Mouse (Mus musculus): ENCODE measurements around the gene Gm11937. TPM values are rescaled to one million over a fixed set of nuclear protein-coding genes. Genes with fewer than 3 reads are reported as not detected.

Gm11937 gene
- polyA plus RNA-seq, 1 experiment from 2014 or later, result not detected

DNA sequence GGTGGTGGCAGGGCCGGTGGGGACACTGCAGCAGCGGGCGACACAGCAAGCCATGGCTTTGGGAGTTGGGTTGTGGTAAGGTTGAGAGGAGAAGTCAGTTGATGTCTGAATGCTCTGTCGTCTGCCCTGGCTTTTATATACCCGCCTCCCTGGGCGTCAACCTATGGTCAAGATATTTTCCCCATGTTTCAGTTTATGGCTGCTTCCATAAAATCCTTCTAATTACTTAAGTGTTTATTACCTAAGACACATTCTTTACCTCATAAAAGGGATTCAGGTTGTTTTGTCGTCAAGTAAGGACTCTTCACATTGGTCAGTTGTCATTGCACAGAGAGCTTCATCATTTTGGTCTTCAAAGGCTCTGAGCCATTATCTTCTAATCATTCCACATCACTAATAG lies 43.5 kb downstream of the Gm11937 start, which contains the start of gene Krtap3-1:
Gene Krtap3-1, minus strand, starts transcription at position 101 of the 400 bp plus-strand sequence.
- Histone ChIP-seq H3K27ac (ENCODE audit: low read length) (no peak within 1 kb of the TSS), H3K9me3 (ENCODE audit: low read length) (no peaks in the 10 kb centered on the region), H3K4me1 (ENCODE audit: insufficient read depth, low read depth, low read length) (no peaks in the 10 kb centered on the region), H3K9ac (replicated peaks; ENCODE audit: low read depth) (no peak within 1 kb of the TSS), H3K4me3 (ENCODE audit: low read depth, low read length) (no peak within 1 kb of the TSS), H3K36me3 (ENCODE audit: insufficient read depth, low read length) (no peaks in the 10 kb centered on the region), H3K27me3 (replicated peaks; ENCODE audit: insufficient read depth, low read length) (no peaks in the 10 kb centered on the region), H3K4me2 (replicated peaks; ENCODE audit: low read depth, low read length) (no peak within 1 kb of the TSS)
- no peak for ATAC-seq
- TF ChIP-seq CTCF (IDR thresholded peaks at IDR 0.05), result no peak
- TF ChIP-seq EP300 (IDR thresholded peaks at IDR 0.05), result no peak
- 94% methylated on average over 7 of the region's 7 CpGs for WGBS
- DNase-seq (ENCODE audit: low spot score), result no peak

DNA sequence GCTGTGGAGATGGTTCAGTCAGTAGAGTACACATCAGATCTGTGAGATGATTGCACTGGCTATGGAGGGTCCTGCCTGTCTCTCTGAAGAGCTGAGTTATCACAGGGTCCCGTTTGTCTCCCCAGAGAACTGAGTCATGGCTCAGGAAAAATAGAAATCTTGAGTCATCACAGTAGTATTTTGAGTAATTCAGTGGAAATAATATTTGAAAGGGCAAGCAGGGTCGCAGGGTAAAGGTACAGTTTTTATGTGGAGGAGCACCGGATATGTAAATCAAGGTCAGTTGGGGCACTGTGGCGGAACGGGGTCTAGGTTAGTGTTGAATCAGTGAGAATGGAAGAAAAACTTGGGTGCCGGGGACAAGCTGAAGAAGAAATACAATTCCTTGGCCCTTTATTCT lies 47.4 kb downstream of the Gm11937 start:
- no peaks in the 10 kb centered on the region for H3K27me3 ChIP-seq (replicated peaks; ENCODE audit: insufficient read depth, low read length)
- H3K9ac ChIP-seq (replicated peaks; ENCODE audit: low read depth), result no peak overlapping the region
- 77% methylated on average over 6 of the region's 6 CpGs for WGBS

More for the DNA sequence above, 47.4 kb downstream of the Gm11937 start:
- H3K36me3 ChIP-seq (ENCODE audit: insufficient read depth, low read length), result no peaks in the 10 kb centered on the region
- H3K4me3 ChIP-seq (ENCODE audit: low read depth, low read length), result no peak overlapping the region
- no peak overlapping the region for H3K4me2 ChIP-seq (replicated peaks; ENCODE audit: low read depth, low read length)
- no peaks in the 10 kb centered on the region for H3K4me1 ChIP-seq (ENCODE audit: insufficient read depth, low read depth, low read length)
- H3K27ac ChIP-seq (ENCODE audit: low read length), result no peak overlapping the region
- no peaks in the 10 kb centered on the region for H3K9me3 ChIP-seq (ENCODE audit: low read length)
- no peak for DNase-seq (ENCODE audit: low spot score)
- ATAC-seq, result no peak
- TF ChIP-seq CTCF (IDR thresholded peaks at IDR 0.05), result no peak

Other genes starting within 250 kb of the Gm11937 start
- 0.17 and 0.19 TPM in 2 replicates for gene Krt28, start 235.3 kb downstream of the Gm11937 start, polyA plus RNA-seq (2015; fragmentation: Nextera tagmentation; extraction: Ambion mirVana)
- 18.4 and 19.6 TPM in 2 replicates for gene Krt10, start 220.8 kb downstream of the Gm11937 start, polyA plus RNA-seq (2015; fragmentation: Nextera tagmentation; extraction: Ambion mirVana)
- not detected in 2 replicates for gene Krt12, start 187.9 kb downstream of the Gm11937 start, polyA plus RNA-seq (2015; fragmentation: Nextera tagmentation; extraction: Ambion mirVana)
- 0.27 and 0.31 TPM in 2 replicates for gene Krt20, start 172.0 kb downstream of the Gm11937 start, polyA plus RNA-seq (2015; fragmentation: Nextera tagmentation; extraction: Ambion mirVana)
- gene Krt23, start 117.1 kb downstream of the Gm11937 start, polyA plus RNA-seq (2015; fragmentation: Nextera tagmentation; extraction: Ambion mirVana), result 8.2 and 9.7 TPM in 2 replicates
- gene Krt39, start 88.9 kb downstream of the Gm11937 start, polyA plus RNA-seq (2015; fragmentation: Nextera tagmentation; extraction: Ambion mirVana), result not detected in 2 replicates
- gene Krt40, start 67.0 kb downstream of the Gm11937 start, polyA plus RNA-seq (2015; fragmentation: Nextera tagmentation; extraction: Ambion mirVana), result not detected in 2 replicates
- not detected in 2 replicates for gene Krtap3-3, start 59.3 kb downstream of the Gm11937 start, polyA plus RNA-seq (2015; fragmentation: Nextera tagmentation; extraction: Ambion mirVana)
- not detected in 2 replicates for gene Krtap3-2, start 53.3 kb downstream of the Gm11937 start, polyA plus RNA-seq (2015; fragmentation: Nextera tagmentation; extraction: Ambion mirVana)
- not detected in 2 replicates for gene Gm11939, start 50.7 kb downstream of the Gm11937 start, polyA plus RNA-seq (2015; fragmentation: Nextera tagmentation; extraction: Ambion mirVana)
- not detected in 2 replicates for gene Krtap3-1, start 43.6 kb downstream of the Gm11937 start, polyA plus RNA-seq (2015; fragmentation: Nextera tagmentation; extraction: Ambion mirVana)
- 0.26 TPM in 1 of 2 replicates, not detected in the other for gene Krtap1-5, start 29.2 kb downstream of the Gm11937 start, polyA plus RNA-seq (2015; fragmentation: Nextera tagmentation; extraction: Ambion mirVana)
- gene Krtap1-4, start 26.5 kb downstream of the Gm11937 start, polyA plus RNA-seq (2015; fragmentation: Nextera tagmentation; extraction: Ambion mirVana), result not detected in 2 replicates
- gene Krtap1-3, start 18.9 kb downstream of the Gm11937 start, polyA plus RNA-seq (2015; fragmentation: Nextera tagmentation; extraction: Ambion mirVana), result not detected in 2 replicates
- gene Krtap9-3, start 12.1 kb downstream of the Gm11937 start, polyA plus RNA-seq (2015; fragmentation: Nextera tagmentation; extraction: Ambion mirVana), result not detected in 2 replicates
- gene Gm11938, start 6.9 kb downstream of the Gm11937 start, polyA plus RNA-seq (2015; fragmentation: Nextera tagmentation; extraction: Ambion mirVana), result not detected in 2 replicates
- gene Krtap2-4, start 4.7 kb upstream of the Gm11937 start, polyA plus RNA-seq (2015; fragmentation: Nextera tagmentation; extraction: Ambion mirVana), result not detected in 2 replicates
- not detected in 2 replicates for gene Gm11562, start 10.2 kb upstream of the Gm11937 start, polyA plus RNA-seq (2015; fragmentation: Nextera tagmentation; extraction: Ambion mirVana)
- not detected in 2 replicates for gene Krtap4-1, start 18.0 kb upstream of the Gm11937 start, polyA plus RNA-seq (2015; fragmentation: Nextera tagmentation; extraction: Ambion mirVana)
- gene Krtap4-2, start 24.9 kb upstream of the Gm11937 start, polyA plus RNA-seq (2015; fragmentation: Nextera tagmentation; extraction: Ambion mirVana), result not detected in 2 replicates
- not detected in 2 replicates for gene Krtap4-7, start 33.9 kb upstream of the Gm11937 start, polyA plus RNA-seq (2015; fragmentation: Nextera tagmentation; extraction: Ambion mirVana)
- gene Gm11555, start 40.0 kb upstream of the Gm11937 start, polyA plus RNA-seq (2015; fragmentation: Nextera tagmentation; extraction: Ambion mirVana), result not detected in 2 replicates
- gene Gm11563, start 48.8 kb upstream of the Gm11937 start, polyA plus RNA-seq (2015; fragmentation: Nextera tagmentation; extraction: Ambion mirVana), result not detected in 2 replicates
- not detected in 2 replicates for gene Krtap4-6, start 55.8 kb upstream of the Gm11937 start, polyA plus RNA-seq (2015; fragmentation: Nextera tagmentation; extraction: Ambion mirVana)
- gene Gm14190, start 80.6 kb upstream of the Gm11937 start, polyA plus RNA-seq (2015; fragmentation: Nextera tagmentation; extraction: Ambion mirVana), result not detected in 2 replicates
- not detected in 2 replicates for gene Gm14180, start 124.1 kb upstream of the Gm11937 start, polyA plus RNA-seq (2015; fragmentation: Nextera tagmentation; extraction: Ambion mirVana)
- gene Gm11595, start 162.7 kb upstream of the Gm11937 start, polyA plus RNA-seq (2015; fragmentation: Nextera tagmentation; extraction: Ambion mirVana), result not detected in 2 replicates
- gene Krtap4-8, start 170.5 kb upstream of the Gm11937 start, polyA plus RNA-seq (2015; fragmentation: Nextera tagmentation; extraction: Ambion mirVana), result not detected in 2 replicates
- gene Krtap4-9, start 175.0 kb upstream of the Gm11937 start, polyA plus RNA-seq (2015; fragmentation: Nextera tagmentation; extraction: Ambion mirVana), result not detected in 2 replicates
- not detected in 2 replicates for gene Gm11596, start 183.3 kb upstream of the Gm11937 start, polyA plus RNA-seq (2015; fragmentation: Nextera tagmentation; extraction: Ambion mirVana)
- gene Gm11569, start 188.7 kb upstream of the Gm11937 start, polyA plus RNA-seq (2015; fragmentation: Nextera tagmentation; extraction: Ambion mirVana), result not detected in 2 replicates
- not detected in 2 replicates for gene Gm11554, start 194.3 kb upstream of the Gm11937 start, polyA plus RNA-seq (2015; fragmentation: Nextera tagmentation; extraction: Ambion mirVana)
- gene Krtap4-13, start 199.7 kb upstream of the Gm11937 start, polyA plus RNA-seq (2015; fragmentation: Nextera tagmentation; extraction: Ambion mirVana), result not detected in 2 replicates
- gene Gm11564, start 205.5 kb upstream of the Gm11937 start, polyA plus RNA-seq (2015; fragmentation: Nextera tagmentation; extraction: Ambion mirVana), result not detected in 2 replicates
- gene 2300003K06Rik, start 227.9 kb upstream of the Gm11937 start, polyA plus RNA-seq (2015; fragmentation: Nextera tagmentation; extraction: Ambion mirVana), result not detected in 2 replicates
- gene Krtap4-16, start 241.4 kb upstream of the Gm11937 start, polyA plus RNA-seq (2015; fragmentation: Nextera tagmentation; extraction: Ambion mirVana), result not detected in 2 replicates
- not detected in 2 replicates for gene Gm11568, start 247.7 kb upstream of the Gm11937 start, polyA plus RNA-seq (2015; fragmentation: Nextera tagmentation; extraction: Ambion mirVana)